Mouse (Mus musculus): Measurements from ENCODE around the gene Pld4.

DNA sequence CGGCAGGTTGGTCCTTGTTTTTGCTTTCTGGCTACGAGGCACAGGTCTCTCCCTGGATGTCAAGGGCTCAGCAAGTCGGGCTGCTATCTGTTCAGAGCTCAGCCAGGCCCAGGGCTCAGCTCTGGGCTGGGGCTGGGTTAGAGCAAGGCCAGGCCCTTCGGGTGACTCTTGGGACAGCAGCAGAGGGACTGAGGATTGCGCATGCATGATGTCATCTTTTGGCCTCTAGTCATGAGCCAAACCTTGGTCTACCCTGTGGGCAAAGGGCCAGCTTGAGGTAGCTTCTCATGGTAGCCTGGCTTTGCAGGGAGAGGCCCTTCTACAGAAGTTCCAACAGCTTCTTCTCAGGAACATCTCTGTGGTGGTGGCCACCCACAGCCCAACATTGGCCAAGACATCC, 3.7 kb downstream of the Pld4 start:
- TF ChIP-seq POLR2A (IDR thresholded peaks at IDR 0.05; ENCODE audit: borderline replicate concordance, control insufficient read depth, low read depth, low read length), result no peak
- no peak for TF ChIP-seq CTCF (IDR thresholded peaks at IDR 0.05; ENCODE audit: control insufficient read depth, insufficient read depth, low read length)

Measured in bone marrow, adult 2 months (tissue).